Mouse (Mus musculus): ENCODE results near the gene F13a1. TPM values are rescaled to one million over a fixed set of nuclear protein-coding genes. Genes with fewer than 3 reads are reported as not detected.
A peak's percentile ranks its signal among the peaks of the same experiment; 100 is the strongest.

Gene F13a1
- polyA plus RNA-seq, 1 experiment from 2014 or later: 6.6 TPM

- H3K27ac ChIP-seq (ENCODE audit: low read length): no peak overlapping the region
- H3K4me3 ChIP-seq (ENCODE audit: low read depth, low read length): no peak overlapping the region
- H3K9ac ChIP-seq (replicated peaks; ENCODE audit: low read depth): no peak overlapping the region
- H3K4me2 ChIP-seq (replicated peaks; ENCODE audit: low read depth, low read length): no peak overlapping the region
- no peaks in the 10 kb centered on the region for H3K9me3 ChIP-seq (ENCODE audit: low read length)
- WGBS: 65% methylated on average over 4 of the region's 4 CpGs
- ATAC-seq (no peak), DNase-seq (ENCODE audit: low spot score) (no peak)
- H3K36me3 ChIP-seq (ENCODE audit: insufficient read depth, low read length): no peaks in the 10 kb centered on the region
- no peaks in the 10 kb centered on the region for H3K4me1 ChIP-seq (ENCODE audit: insufficient read depth, low read depth, low read length)
- TF ChIP-seq EP300 (IDR thresholded peaks at IDR 0.05): no peak
- no peak for TF ChIP-seq CTCF (IDR thresholded peaks at IDR 0.05)
- no peaks in the 10 kb centered on the region for H3K27me3 ChIP-seq (replicated peaks; ENCODE audit: insufficient read depth, low read length)
These were observed 130.3 kb downstream of the F13a1 start for GRCm38 (mm10) chr13:36919737-36920136.

DNA sequence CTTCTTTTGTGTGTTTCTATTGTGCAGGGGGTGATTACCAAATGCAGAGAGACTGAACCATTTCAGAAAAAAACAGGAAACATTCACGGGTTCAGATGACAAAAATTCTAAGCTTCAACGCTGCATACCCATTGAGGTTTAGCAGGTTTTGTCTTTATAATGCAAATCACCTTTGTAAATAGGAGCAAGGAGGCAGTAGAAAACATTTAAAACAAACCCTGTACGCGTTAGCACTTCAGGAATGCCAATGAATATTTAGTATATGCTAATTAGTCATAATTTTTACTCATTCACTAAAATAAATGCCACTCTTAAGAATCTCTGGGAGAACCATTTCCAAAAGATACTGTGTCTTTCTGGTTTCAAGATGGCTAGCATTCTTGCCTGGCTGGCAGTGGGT, 146.2 kb downstream of the F13a1 start:
- Histone ChIP-seq H3K27ac (ENCODE audit: low read length) (no peak overlapping the region), H3K4me2 (replicated peaks; ENCODE audit: low read depth, low read length) (no peak overlapping the region), H3K4me1 (ENCODE audit: insufficient read depth, low read depth, low read length) (no peaks in the 10 kb centered on the region), H3K9me3 (ENCODE audit: low read length) (no peaks in the 10 kb centered on the region), H3K4me3 (ENCODE audit: low read depth, low read length) (no peak overlapping the region), H3K27me3 (replicated peaks; ENCODE audit: insufficient read depth, low read length) (no peaks in the 10 kb centered on the region), H3K36me3 (ENCODE audit: insufficient read depth, low read length) (no peaks in the 10 kb centered on the region), H3K9ac (replicated peaks; ENCODE audit: low read depth) (no peak overlapping the region)
- WGBS: 51% methylated on average over 4 of the region's 4 CpGs
- TF ChIP-seq EP300 (IDR thresholded peaks at IDR 0.05) (no peak), CTCF (IDR thresholded peaks at IDR 0.05) (no peak)
- ATAC-seq (no peak), DNase-seq (ENCODE audit: low spot score) (no peak)

GRCm38 (mm10) chr13:36903447-36903846, 146.6 kb downstream of the F13a1 start:
- ATAC-seq (no peak), DNase-seq (ENCODE audit: low spot score) (no peak)
- no peaks in the 10 kb centered on the region for H3K27me3 ChIP-seq (replicated peaks; ENCODE audit: insufficient read depth, low read length)
- H3K36me3 ChIP-seq (ENCODE audit: insufficient read depth, low read length): no peaks in the 10 kb centered on the region
- no peak overlapping the region for H3K9ac ChIP-seq (replicated peaks; ENCODE audit: low read depth)
- no peaks in the 10 kb centered on the region for H3K4me1 ChIP-seq (ENCODE audit: insufficient read depth, low read depth, low read length)
- no peak overlapping the region for H3K4me2 ChIP-seq (replicated peaks; ENCODE audit: low read depth, low read length)
- H3K9me3 ChIP-seq (ENCODE audit: low read length): no peaks in the 10 kb centered on the region
- no peak overlapping the region for H3K4me3 ChIP-seq (ENCODE audit: low read depth, low read length)
- WGBS: 40% methylated on average over 1 of the region's 1 CpGs
- H3K27ac ChIP-seq (ENCODE audit: low read length): no peak overlapping the region
- TF ChIP-seq CTCF (IDR thresholded peaks at IDR 0.05) (no peak), EP300 (IDR thresholded peaks at IDR 0.05) (no peak)

GRCm38 (mm10) chr13:36901603-36902002, 148.4 kb downstream of the F13a1 start:
- TF ChIP-seq CTCF (IDR thresholded peaks at IDR 0.05) (no peak), EP300 (IDR thresholded peaks at IDR 0.05) (no peak)
- ATAC-seq: no peak

GRCm38 (mm10) chr13:36901016-36901415, 149.0 kb downstream of the F13a1 start:
- Histone ChIP-seq H3K9ac (replicated peaks; ENCODE audit: low read depth) (no peak overlapping the region), H3K27ac (ENCODE audit: low read length) (no peak overlapping the region), H3K4me3 (ENCODE audit: low read depth, low read length) (no peak overlapping the region), H3K4me2 (replicated peaks; ENCODE audit: low read depth, low read length) (no peak overlapping the region), H3K9me3 (ENCODE audit: low read length) (no peaks in the 10 kb centered on the region), H3K27me3 (replicated peaks; ENCODE audit: insufficient read depth, low read length) (no peaks in the 10 kb centered on the region), H3K4me1 (ENCODE audit: insufficient read depth, low read depth, low read length) (no peaks in the 10 kb centered on the region), H3K36me3 (ENCODE audit: insufficient read depth, low read length) (no peaks in the 10 kb centered on the region)
- WGBS: 28% methylated on average over 3 of the region's 3 CpGs
- TF ChIP-seq CTCF (IDR thresholded peaks at IDR 0.05): no peak
- TF ChIP-seq EP300 (IDR thresholded peaks at IDR 0.05): no peak
- peak; percentile 35 for DNase-seq (ENCODE audit: low spot score)
- ATAC-seq: no peak

More at GRCm38 (mm10) chr13:36901603-36902002, 148.4 kb downstream of the F13a1 start:
- Histone ChIP-seq H3K4me3 (ENCODE audit: low read depth, low read length) (no peak overlapping the region), H3K4me1 (ENCODE audit: insufficient read depth, low read depth, low read length) (no peaks in the 10 kb centered on the region), H3K9me3 (ENCODE audit: low read length) (no peaks in the 10 kb centered on the region), H3K9ac (replicated peaks; ENCODE audit: low read depth) (no peak overlapping the region), H3K36me3 (ENCODE audit: insufficient read depth, low read length) (no peaks in the 10 kb centered on the region), H3K27ac (ENCODE audit: low read length) (no peak overlapping the region), H3K27me3 (replicated peaks; ENCODE audit: insufficient read depth, low read length) (no peaks in the 10 kb centered on the region), H3K4me2 (replicated peaks; ENCODE audit: low read depth, low read length) (no peak overlapping the region)
- 87% methylated on average over 3 of the region's 3 CpGs for WGBS
- no peak for DNase-seq (ENCODE audit: low spot score)

GRCm38 (mm10) chr13:36896061-36896460, 154.0 kb downstream of the F13a1 start:
- no peaks in the 10 kb centered on the region for H3K4me1 ChIP-seq (ENCODE audit: insufficient read depth, low read depth, low read length)
- peak; percentile 54; the same call in 1 of the 2 replicates for ATAC-seq
- H3K9me3 ChIP-seq (ENCODE audit: low read length): no peaks in the 10 kb centered on the region
- H3K4me3 ChIP-seq (ENCODE audit: low read depth, low read length): no peak overlapping the region
- peak; percentile 35 for DNase-seq (ENCODE audit: low spot score)
- H3K9ac ChIP-seq (replicated peaks; ENCODE audit: low read depth): no peak overlapping the region
- WGBS: 29% methylated on average over 3 of the region's 3 CpGs
- H3K4me2 ChIP-seq (replicated peaks; ENCODE audit: low read depth, low read length): no peak overlapping the region
- no peaks in the 10 kb centered on the region for H3K36me3 ChIP-seq (ENCODE audit: insufficient read depth, low read length)
- no peak overlapping the region for H3K27ac ChIP-seq (ENCODE audit: low read length)
- peak; percentile 49; the same call in 1 of the 2 replicates for TF ChIP-seq EP300 (IDR thresholded peaks at IDR 0.05)
- TF ChIP-seq CTCF (IDR thresholded peaks at IDR 0.05): no peak
- H3K27me3 ChIP-seq (replicated peaks; ENCODE audit: insufficient read depth, low read length): no peaks in the 10 kb centered on the region

DNA sequence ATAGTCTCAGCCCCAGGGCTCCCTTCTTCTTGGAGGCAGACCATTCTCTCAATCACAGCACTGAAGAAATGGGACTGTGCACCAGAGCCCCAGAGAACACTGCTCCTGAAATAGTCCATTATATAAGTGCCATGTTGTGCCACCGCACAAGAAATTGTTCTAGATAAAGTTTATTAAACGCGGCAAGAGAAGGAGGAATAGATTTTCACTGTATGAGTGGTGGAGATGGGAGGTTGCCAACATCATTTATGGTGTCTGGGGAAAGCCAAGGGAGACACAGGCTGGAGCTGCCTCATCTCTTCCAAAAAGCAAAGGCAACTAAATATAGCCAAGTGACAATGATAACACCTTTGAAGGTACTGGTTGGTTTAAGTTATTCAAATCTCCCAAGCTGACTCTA, 156.3 kb downstream of the F13a1 start:
- no peaks in the 10 kb centered on the region for H3K36me3 ChIP-seq (ENCODE audit: insufficient read depth, low read length)
- ATAC-seq: no peak
- H3K9ac ChIP-seq (replicated peaks; ENCODE audit: low read depth): no peak overlapping the region
- 86% methylated on average over 3 of the region's 3 CpGs for WGBS
- no peak overlapping the region for H3K4me2 ChIP-seq (replicated peaks; ENCODE audit: low read depth, low read length)
- no peaks in the 10 kb centered on the region for H3K4me1 ChIP-seq (ENCODE audit: insufficient read depth, low read depth, low read length)
- no peaks in the 10 kb centered on the region for H3K9me3 ChIP-seq (ENCODE audit: low read length)
- TF ChIP-seq EP300 (IDR thresholded peaks at IDR 0.05): no peak
- no peak for TF ChIP-seq CTCF (IDR thresholded peaks at IDR 0.05)
- no peaks in the 10 kb centered on the region for H3K27me3 ChIP-seq (replicated peaks; ENCODE audit: insufficient read depth, low read length)
- DNase-seq (ENCODE audit: low spot score): no peak
- no peak overlapping the region for H3K4me3 ChIP-seq (ENCODE audit: low read depth, low read length)
- H3K27ac ChIP-seq (ENCODE audit: low read length): no peak overlapping the region
